Mouse (Mus musculus): ENCODE data around the gene Atp6v1e2.

DNA sequence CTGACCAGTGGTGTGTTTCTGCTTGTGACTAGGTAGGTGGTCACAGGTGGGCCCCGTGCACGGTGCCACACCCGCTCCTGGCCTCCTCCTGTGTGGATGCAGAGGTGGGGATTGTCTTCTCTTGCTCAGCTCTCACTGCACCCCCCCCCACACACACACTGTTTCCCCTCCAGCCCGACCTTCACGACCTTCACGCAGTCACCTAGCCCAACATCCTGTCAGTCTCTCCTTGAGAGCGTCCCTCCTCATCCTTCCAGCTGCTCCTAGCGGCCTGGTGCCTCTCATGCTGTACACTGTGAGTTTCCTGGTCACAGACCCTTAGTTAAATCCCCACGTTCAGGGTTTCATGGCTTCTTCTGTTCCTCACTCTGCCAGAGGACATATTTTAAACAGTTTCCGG is 28.7 kb upstream of the Atp6v1e2 start:
- TF ChIP-seq POLR2A (IDR thresholded peaks at IDR 0.05; ENCODE audit: low read depth, low read length) (no peak), CTCF (IDR thresholded peaks at IDR 0.05; ENCODE audit: borderline replicate concordance, insufficient read depth, low read length) (no peak)

All from embryonic fibroblast, embryonic 13.5 days (primary cell).